Mouse (Mus musculus) embryonic facial prominence, embryonic 15.5 days (tissue): ENCODE data around the gene Epn3. TPM values are rescaled to one million over a fixed set of nuclear protein-coding genes. Genes with fewer than 3 reads are reported as not detected.

Experiments
- ATAC-seq: fragments of 200-750 bp; cut with Nextera tagmentation; 2 replicates; pipeline ENCODE4 v1.8.0; 2017; ENCODE audit warnings: low read depth, moderate TSS enrichment; ENCODE audit not compliant: insufficient number of reproducible peaks, low FRiP score, low TSS enrichment
- H3K27ac ChIP-seq: fragments of 300-500 bp; sonication (generic); replicated peaks from 2 replicates; pipeline ENCODE4 v1.5.1; 2015; ENCODE audit warnings: mild to moderate bottlenecking, inconsistent platforms
- H3K27me3 ChIP-seq: fragments of 300-500 bp; sonication (generic); 2 replicates; pipeline ENCODE4 v1.6.1; 2015; ENCODE audit warnings: inconsistent platforms
- H3K36me3 ChIP-seq: fragments of 300-500 bp; sonication (generic); 2 replicates; pipeline ENCODE4 v1.6.1; 2015; ENCODE audit warnings: mild to moderate bottlenecking, inconsistent platforms
- H3K4me1 ChIP-seq: fragments of 300-500 bp; sonication (generic); 2 replicates; pipeline ENCODE4 v1.6.1; 2015; ENCODE audit warnings: inconsistent platforms
- H3K4me2 ChIP-seq: fragments of 300-500 bp; sonication (generic); replicated peaks from 2 replicates; pipeline ENCODE4 v1.6.1; 2015; ENCODE audit warnings: mild to moderate bottlenecking, inconsistent platforms
- H3K4me3 ChIP-seq: fragments of 300-500 bp; sonication (generic); replicated peaks from 2 replicates; pipeline ENCODE4 v1.5.1; 2015; ENCODE audit warnings: mild to moderate bottlenecking, inconsistent platforms
- H3K9ac ChIP-seq: fragments of 300-500 bp; sonication (generic); 2 replicates; pipeline ENCODE4 v1.6.1; 2015; ENCODE audit warnings: inconsistent platforms
- H3K9me3 ChIP-seq: fragments of 300-500 bp; sonication (generic); replicated peaks from 2 replicates; pipeline ENCODE4 v1.6.1; 2016; ENCODE audit warnings: inconsistent platforms
- WGBS: fragments of 180-500 bp; shearing (Covaris S2); methylation state at CpG from one replicate; pipeline ENCODE4 v1.1.7; 2015; 5-methylcytosine and 5-hydroxymethylcytosine counted together
- polyA plus RNA-seq: library from polyadenylated mRNA; unstranded; fragments of >200 nt; fragmentation: Nextera tagmentation; extraction: Ambion mirVana; gene quantifications from 2 replicates; pipeline ENCODE4 v1.2.1, GENCODE M21; 2015

Epn3 gene
- 11.7 and 11.8 TPM in 2 replicates for polyA plus RNA-seq

DNA sequence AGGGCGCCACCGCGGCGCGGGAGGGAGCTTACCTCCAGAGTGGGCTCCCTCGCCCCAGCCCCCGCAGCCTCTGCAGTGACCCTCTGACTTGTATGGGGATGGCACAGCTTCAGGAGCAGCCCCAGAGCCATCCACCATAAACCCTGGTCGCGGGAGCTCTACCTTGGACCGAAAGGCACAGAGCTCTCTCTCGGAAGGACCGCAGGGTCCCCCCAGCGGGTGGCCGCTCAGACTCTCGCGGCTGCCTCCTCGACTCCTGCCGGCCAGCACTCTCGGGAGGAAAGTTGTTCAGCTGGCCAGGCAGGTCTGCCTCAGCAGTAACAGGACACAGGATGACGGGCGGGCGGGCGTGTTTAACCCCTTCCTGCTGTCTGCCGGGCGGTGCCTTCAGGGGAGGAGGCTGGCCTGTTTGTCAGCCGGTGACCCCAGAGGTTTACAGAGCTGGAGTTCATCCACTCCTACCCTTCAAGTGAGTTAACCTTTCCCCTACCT, at the start of gene Epn3:
TSS of gene Epn3 (minus strand) at position 314 of the 492 bp plus-strand sequence.
- peak within 1 kb of the TSS; percentile 57 for H3K4me2 ChIP-seq
- no peaks in the 10 kb centered on the region; the same call in 1 of the 2 replicates for H3K27me3 ChIP-seq
- H3K9me3 ChIP-seq: no peaks in the 10 kb centered on the region
- peak within 1 kb of the TSS; percentile 86 for H3K27ac ChIP-seq
- peaks cover 34% of the 10 kb centered on the region for H3K4me1 ChIP-seq
- peak within 1 kb of the TSS; percentile 40 for H3K4me3 ChIP-seq
- H3K36me3 ChIP-seq: no peaks in the 10 kb centered on the region
- peak within 1 kb of the TSS; percentile 15; the same call in 1 of the 2 replicates for H3K9ac ChIP-seq
- WGBS: under 1% methylated on average over 26 of the region's 26 CpGs
- ATAC-seq: peak; percentile 44; the same call in 1 of the 2 replicates

DNA sequence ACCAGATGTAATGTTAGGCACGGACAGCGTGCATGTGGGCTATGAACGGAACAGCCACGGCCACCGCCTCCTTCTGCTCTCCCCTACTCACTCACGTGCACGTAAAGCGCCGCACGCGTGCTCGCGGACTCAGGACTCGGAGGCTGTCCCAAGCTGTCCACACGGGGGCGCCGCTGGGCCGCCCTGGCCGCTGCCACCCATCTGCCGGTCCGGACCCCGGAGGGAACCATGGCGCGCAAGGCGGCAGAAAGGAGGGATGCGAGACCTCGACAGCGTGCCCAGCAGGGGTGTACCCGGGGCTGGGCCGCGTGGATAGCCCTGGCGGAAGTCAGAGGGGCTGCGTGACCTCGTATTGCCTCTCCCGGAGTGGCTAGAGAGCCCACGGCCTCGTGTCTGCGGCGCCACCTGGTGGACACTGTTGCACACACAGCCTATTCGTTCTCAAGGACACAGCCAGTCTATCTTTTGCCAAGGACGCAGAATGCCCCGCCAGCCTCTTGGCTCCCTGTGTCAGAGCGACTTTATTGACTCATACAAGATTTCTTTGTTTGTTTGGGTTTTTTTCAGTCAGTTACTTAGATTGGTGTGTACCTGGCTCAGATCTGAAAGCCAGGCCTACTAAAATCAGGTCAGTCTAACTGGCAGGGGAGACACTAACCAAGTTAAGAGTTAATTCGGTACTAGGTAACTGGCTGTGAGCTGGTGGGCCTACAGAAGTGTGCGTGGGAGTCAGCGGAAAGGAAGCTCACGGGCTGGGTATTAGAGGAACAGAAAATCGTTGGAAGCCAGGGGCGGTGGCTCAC, 49.3 kb upstream of the Epn3 start, which contains the start of gene Rsad1:
TSS of gene Rsad1 (minus strand) at position 368 of the 803 bp plus-strand sequence.
- Histone ChIP-seq H3K9ac (peak within 1 kb of the TSS; percentile 54), H3K4me1 (peaks cover 26% of the 10 kb centered on the region), H3K27me3 (no peaks in the 10 kb centered on the region), H3K4me3 (peak within 1 kb of the TSS; percentile 68), H3K9me3 (no peaks in the 10 kb centered on the region), H3K4me2 (peak within 1 kb of the TSS; percentile 74), H3K27ac (peak within 1 kb of the TSS; percentile 93), H3K36me3 (0 out of 2 replicates have a peak, but pooled peaks cover under 1% of the 10 kb centered on the region)
- 3% methylated on average over 48 of the region's 49 CpGs for WGBS
- peak; percentile 85 for ATAC-seq

DNA sequence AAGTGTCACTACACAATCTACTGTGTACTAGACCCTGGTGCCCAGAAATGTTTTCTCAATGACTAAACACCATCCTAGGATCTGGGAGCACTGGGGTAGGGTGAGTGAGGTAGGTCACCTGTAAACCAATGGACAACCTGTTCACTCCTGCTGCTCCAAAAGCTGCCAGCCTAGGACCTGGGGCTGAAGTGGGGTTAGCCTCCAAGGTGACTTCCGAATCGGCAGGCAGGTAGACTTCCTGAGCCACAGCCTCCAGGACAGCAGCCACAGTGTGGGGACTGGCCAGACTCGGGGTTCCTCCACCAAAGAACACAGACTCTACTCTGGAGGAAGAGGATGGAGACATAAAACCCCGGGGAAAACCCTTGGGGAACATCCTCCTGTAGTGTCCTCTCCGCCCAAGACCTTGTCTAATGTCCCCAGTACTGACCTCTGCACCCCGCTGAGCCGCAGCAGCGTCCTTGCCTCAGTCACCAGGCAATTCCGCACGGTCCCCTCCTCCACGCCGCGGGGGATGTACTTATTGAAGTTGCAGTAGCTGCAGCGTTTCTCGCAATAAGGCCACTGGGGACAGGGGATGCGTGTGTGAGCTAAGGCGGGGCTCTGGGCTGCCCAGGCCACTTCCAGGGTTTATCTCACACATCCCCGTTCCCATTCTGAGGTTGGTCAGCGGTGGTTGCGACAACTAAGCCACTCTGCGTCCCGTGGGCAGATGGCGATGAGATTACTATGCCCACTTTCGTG, 48.4 kb upstream of the Epn3 start:
- no peak for ATAC-seq
- H3K27ac ChIP-seq: 0 out of 2 replicates have a peak overlapping the region, but pooled peaks have one; percentile 93

DNA sequence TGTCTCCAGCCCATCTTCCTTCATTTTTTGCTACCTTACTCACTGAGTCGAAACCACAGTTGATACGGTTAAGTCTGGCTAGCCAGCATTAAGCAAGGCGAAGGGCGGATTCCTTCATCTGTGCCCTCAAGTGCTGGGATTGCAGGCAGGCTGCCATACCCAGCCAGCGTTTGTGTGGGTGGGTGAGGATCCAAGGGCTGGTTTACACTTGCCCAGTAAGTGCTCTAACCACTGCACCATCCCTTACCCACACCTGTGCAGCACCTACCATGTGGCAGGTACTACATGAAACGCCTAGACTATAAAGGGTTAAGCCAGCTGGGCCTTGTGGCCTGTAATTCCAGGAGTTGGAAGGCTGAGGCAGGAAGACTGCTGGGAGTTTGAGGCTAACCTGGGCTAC, 47.5 kb upstream of the Epn3 start:
- H3K4me1 ChIP-seq: peaks cover 32% of the 10 kb centered on the region
- H3K9me3 ChIP-seq: no peaks in the 10 kb centered on the region
- H3K27me3 ChIP-seq: no peaks in the 10 kb centered on the region
- H3K9ac ChIP-seq: no peak overlapping the region
- no peak overlapping the region for H3K27ac ChIP-seq
- no peak overlapping the region for H3K4me2 ChIP-seq
- H3K36me3 ChIP-seq: no peaks in the 10 kb centered on the region
- no peak overlapping the region for H3K4me3 ChIP-seq
- ATAC-seq: no peak
- 91% methylated on average over 6 of the region's 6 CpGs for WGBS

More for the DNA sequence above, 48.4 kb upstream of the Epn3 start:
- Histone ChIP-seq H3K27me3 (no peaks in the 10 kb centered on the region), H3K4me2 (peak overlapping the region; percentile 74), H3K9me3 (no peaks in the 10 kb centered on the region), H3K4me3 (peak overlapping the region; percentile 68), H3K9ac (peak overlapping the region; percentile 54), H3K36me3 (no peaks in the 10 kb centered on the region), H3K4me1 (peaks cover 32% of the 10 kb centered on the region)
- WGBS: 8% methylated on average over 24 of the region's 24 CpGs

DNA sequence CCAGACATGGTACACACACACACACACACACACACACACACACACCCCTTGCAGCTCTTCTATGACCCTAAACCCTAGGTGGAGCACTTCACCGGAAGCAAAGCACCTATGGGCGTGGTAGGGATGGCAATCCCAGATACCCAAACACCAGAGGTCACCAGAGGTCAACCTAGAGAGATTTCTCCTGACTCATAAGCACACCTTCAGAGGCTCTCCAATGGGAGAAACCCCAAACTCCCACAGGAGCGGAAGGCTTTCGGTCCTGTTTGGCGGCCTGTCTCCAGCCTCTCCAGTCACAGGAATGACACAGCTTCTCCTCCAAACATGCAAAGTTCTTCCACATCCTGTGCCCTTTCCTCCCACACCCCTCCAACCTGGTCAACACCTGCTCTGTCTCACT, 46.6 kb upstream of the Epn3 start:
- WGBS: 92% methylated on average over 5 of the region's 5 CpGs
- no peak overlapping the region for H3K4me3 ChIP-seq
- no peak overlapping the region for H3K9ac ChIP-seq
- H3K4me1 ChIP-seq: peaks cover 32% of the 10 kb centered on the region
- no peaks in the 10 kb centered on the region for H3K9me3 ChIP-seq
- no peak overlapping the region for H3K27ac ChIP-seq
- no peaks in the 10 kb centered on the region for H3K36me3 ChIP-seq
- no peak for ATAC-seq
- H3K4me2 ChIP-seq: no peak overlapping the region
- no peaks in the 10 kb centered on the region for H3K27me3 ChIP-seq

DNA sequence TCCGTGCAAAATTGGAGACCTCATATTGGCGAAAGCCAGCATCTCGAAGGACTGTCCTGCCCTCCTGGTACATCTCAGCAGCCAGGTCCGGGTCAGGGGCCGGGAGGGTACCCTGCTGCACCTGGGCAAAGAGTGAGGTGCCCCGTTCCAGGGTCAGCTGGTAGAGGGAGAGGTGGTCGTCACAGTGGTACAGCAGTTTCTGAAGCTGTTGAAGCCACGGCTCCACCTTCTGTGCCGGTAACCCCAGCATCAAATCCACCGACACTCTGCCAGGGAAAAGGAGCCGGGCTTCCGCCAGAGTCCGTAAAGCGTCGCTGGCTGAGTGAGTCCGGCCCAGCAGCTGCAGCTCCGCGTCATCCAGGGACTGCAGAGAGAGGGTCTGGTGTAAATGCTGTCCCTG, 44.6 kb upstream of the Epn3 start:
- 51% methylated on average over 18 of the region's 18 CpGs for WGBS
- no peaks in the 10 kb centered on the region for H3K9me3 ChIP-seq
- H3K4me3 ChIP-seq: 0 out of 2 replicates have a peak overlapping the region, but pooled peaks have one; percentile 1
- H3K27ac ChIP-seq: no peak overlapping the region
- peaks cover 19% of the 10 kb centered on the region for H3K4me1 ChIP-seq
- no peaks in the 10 kb centered on the region for H3K36me3 ChIP-seq
- peak overlapping the region; percentile 36 for H3K4me2 ChIP-seq
- ATAC-seq: no peak
- H3K27me3 ChIP-seq: no peaks in the 10 kb centered on the region
- H3K9ac ChIP-seq: no peak overlapping the region

DNA sequence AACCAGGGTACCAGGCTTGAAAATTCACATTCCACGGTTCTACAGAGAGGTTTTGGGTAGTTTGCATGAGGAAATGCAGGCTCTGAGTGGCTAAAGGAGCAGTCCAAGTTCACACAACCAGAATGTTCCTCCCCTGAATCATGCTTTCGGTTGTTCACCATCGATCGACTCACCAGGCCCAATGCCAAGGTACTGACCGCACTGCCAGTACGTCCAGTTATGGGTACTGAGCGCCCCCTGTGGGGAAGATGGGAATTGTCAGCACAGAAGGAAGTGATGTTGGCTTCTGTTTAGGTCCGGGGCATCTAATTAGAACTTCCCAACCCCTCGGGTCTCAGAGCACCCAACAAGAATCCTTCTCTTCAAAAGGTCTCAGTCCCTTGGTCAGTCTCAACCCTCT, 44.2 kb upstream of the Epn3 start:
- no peak overlapping the region for H3K9ac ChIP-seq
- WGBS: 22% methylated on average over 9 of the region's 9 CpGs
- H3K4me3 ChIP-seq: no peak overlapping the region

DNA sequence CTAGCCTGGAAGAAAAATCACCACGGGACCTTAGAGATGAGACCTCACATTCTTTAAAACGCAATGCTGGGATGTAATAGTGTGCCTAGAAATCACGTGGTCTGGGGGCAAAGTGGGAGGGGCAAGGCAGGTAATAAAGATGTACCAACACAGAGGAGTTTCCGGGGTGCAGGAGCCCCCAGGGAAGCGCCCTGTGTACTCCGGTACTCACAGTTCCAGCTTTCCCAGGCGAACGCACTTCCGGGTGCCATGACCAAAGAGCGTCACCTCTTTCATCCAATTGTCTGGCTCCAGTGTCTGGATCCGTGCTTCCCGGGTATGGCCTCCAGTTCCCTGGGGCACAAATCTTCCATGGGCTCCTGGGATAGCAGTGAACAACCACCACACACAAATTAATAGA, 43.6 kb upstream of the Epn3 start:
- H3K4me3 ChIP-seq: no peak overlapping the region
- no peaks in the 10 kb centered on the region for H3K27me3 ChIP-seq
- H3K27ac ChIP-seq: no peak overlapping the region
- 83% methylated on average over 12 of the region's 12 CpGs for WGBS
- ATAC-seq: no peak
- H3K9me3 ChIP-seq: no peaks in the 10 kb centered on the region
- no peak overlapping the region for H3K9ac ChIP-seq
- H3K4me2 ChIP-seq: no peak overlapping the region
- H3K36me3 ChIP-seq: no peaks in the 10 kb centered on the region
- peaks cover 22% of the 10 kb centered on the region for H3K4me1 ChIP-seq

More for the DNA sequence above, 44.2 kb upstream of the Epn3 start:
- no peaks in the 10 kb centered on the region for H3K9me3 ChIP-seq
- no peaks in the 10 kb centered on the region for H3K36me3 ChIP-seq
- no peak overlapping the region for H3K27ac ChIP-seq
- peak overlapping the region; percentile 36 for H3K4me2 ChIP-seq
- H3K27me3 ChIP-seq: no peaks in the 10 kb centered on the region
- ATAC-seq: 0 out of 2 replicates have a peak, but pooled peaks have one; percentile 8
- peaks cover 20% of the 10 kb centered on the region for H3K4me1 ChIP-seq

DNA sequence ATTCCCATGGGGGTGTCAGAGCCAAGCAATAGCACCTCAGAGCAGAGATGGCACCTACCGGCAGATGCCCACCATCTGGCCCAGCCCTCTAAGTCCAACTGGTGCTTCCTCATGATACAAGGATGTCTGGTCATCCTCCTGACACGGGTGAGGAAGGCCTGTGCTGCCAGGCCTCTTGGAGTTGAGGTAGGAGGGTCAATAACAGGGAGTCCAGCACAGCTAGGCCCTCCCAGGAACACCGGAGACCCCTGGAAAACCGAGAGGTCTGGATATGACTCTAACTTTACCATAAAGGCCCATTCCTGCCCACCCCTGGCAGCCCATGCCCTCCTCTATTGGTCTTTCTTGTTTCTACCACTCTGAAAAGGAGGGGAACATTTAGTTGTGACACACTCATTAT, 42.6 kb upstream of the Epn3 start:
- Histone ChIP-seq H3K4me2 (no peak overlapping the region), H3K4me3 (no peak overlapping the region), H3K36me3 (no peaks in the 10 kb centered on the region), H3K27ac (no peak overlapping the region), H3K27me3 (no peaks in the 10 kb centered on the region), H3K9me3 (no peaks in the 10 kb centered on the region), H3K4me1 (peaks cover 17% of the 10 kb centered on the region; the same call in 1 of the 2 replicates), H3K9ac (no peak overlapping the region)
- WGBS: 82% methylated on average over 4 of the region's 4 CpGs
- ATAC-seq: no peak

DNA sequence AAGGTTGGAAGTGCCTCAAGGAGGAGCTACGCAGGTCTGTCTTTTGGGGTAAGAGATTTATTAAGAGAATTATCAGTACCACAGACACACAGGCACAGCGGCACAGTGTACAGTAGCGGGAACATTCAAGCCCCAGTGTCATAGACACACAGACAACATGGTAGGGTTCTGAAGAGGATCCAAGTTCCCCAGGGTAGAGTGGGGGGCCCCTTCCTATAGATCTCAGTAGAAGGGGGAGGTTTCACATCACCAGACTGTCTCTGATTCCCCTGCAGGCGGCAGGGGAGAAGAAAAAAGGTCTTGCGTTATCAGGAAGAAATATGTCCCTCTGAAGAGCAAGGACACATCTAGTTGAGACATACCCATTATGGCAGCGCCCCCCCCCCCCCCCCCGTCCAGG, 40.0 kb upstream of the Epn3 start:
- peaks cover 20% of the 10 kb centered on the region for H3K4me1 ChIP-seq
- no peaks in the 10 kb centered on the region for H3K27me3 ChIP-seq
- H3K36me3 ChIP-seq: no peaks in the 10 kb centered on the region
- no peak overlapping the region for H3K4me2 ChIP-seq
- H3K9me3 ChIP-seq: no peaks in the 10 kb centered on the region
- H3K27ac ChIP-seq: no peak overlapping the region
- WGBS: 73% methylated on average over 7 of the region's 7 CpGs
- H3K4me3 ChIP-seq: no peak overlapping the region
- H3K9ac ChIP-seq: no peak overlapping the region
- no peak for ATAC-seq

DNA sequence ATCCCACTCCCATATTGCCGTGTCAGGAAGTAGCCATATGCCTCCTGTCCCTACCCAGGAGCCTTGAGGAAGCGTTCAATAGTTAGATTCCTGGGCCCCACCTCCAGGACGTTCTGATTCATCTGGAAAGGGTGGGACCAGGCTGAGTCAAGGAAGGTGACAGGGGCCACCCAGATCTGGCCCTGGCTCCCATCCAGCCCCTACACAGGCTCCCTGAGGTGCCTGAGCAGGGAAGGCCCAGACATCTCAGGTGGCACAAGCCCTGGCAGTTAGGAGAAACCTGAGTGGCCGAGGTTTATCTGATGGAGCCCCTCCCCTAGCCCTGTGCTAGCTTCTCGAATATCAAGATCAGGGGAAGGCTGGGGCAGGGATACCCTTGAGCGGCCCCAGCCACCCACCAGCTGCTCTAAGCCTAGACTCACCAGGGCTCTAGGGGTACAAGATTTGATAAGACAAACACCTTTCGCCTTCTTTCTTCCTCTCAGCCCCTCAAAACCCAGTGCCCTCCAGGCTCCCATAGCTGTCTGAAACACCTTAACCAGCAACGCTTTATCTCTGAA, 39.0 kb upstream of the Epn3 start:
- Histone ChIP-seq H3K9me3 (no peaks in the 10 kb centered on the region), H3K4me3 (no peak overlapping the region), H3K9ac (no peak overlapping the region), H3K4me1 (peaks cover 13% of the 10 kb centered on the region), H3K4me2 (no peak overlapping the region), H3K36me3 (no peaks in the 10 kb centered on the region), H3K27me3 (no peaks in the 10 kb centered on the region), H3K27ac (no peak overlapping the region)
- 47% methylated on average over 8 of the region's 8 CpGs for WGBS
- no peak for ATAC-seq
